Mouse (Mus musculus): ENCODE measurements at regions not wholly inside any gene's neighbourhood (a gene's known extent, or its start where the extent isn't known, plus 50 kb on each side); places are given as distances from the start of the nearest gene placed in this dataset.

DNA sequence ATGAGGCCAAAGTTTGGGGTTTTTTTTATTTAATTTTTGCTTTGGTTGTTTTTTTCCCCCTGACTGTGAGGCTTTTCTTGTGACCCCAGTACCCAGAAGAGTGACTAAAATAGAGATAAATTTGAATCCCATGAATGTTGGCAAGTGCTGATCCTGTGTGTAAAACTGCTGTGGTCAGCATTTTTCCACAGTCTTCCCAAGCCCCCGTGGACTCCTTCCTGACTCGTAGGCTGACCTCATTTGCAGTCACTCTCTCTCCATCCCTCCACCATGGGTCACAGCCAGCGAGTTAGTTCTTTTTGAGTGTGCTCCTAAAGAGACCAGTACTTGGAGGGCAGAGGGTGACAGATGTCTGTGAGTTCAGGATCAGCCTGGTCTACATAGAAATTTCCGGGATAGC lies 72.5 kb upstream of the Gadd45a start:
- no peaks in the 10 kb centered on the region for H3K36me3 ChIP-seq (ENCODE audit: insufficient read depth, low read length)
- no peak for ATAC-seq (ENCODE audit: low FRiP score, low TSS enrichment)

DNA sequence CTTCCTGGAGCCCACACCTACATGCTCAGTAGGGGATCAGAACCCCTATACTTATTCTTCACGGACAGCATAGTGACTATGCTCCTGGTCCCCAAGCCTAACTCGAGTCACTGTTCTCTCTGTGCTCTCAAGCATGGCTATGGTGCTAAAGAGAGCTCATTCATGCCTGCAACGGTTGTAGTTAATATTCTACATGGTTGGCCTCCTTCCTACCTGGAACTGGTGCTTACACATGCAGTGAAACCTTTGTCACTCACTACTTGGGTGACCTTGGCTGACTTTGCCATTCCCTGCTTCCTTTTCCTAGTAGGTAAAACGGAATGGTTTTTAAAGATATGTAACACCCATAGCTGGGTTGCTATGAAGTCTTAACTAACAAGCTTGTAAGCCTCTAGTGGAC lies 70.3 kb upstream of the Gadd45a start:
- Histone ChIP-seq H3K27ac (ENCODE audit: low read length) (peak overlapping the region; percentile 81), H3K9ac (replicated peaks; ENCODE audit: low read length) (no peak overlapping the region), H3K27me3 (ENCODE audit: insufficient read depth, low read length) (no peaks in the 10 kb centered on the region), H3K9me3 (ENCODE audit: low read length) (no peaks in the 10 kb centered on the region), H3K36me3 (ENCODE audit: insufficient read depth, low read length) (no peaks in the 10 kb centered on the region), H3K4me2 (replicated peaks; ENCODE audit: low read depth, low read length) (no peak overlapping the region), H3K4me3 (ENCODE audit: low read length) (no peak overlapping the region), H3K4me1 (ENCODE audit: insufficient read depth, low read length) (peaks cover 14% of the 10 kb centered on the region; the same call in 1 of the 2 replicates)
- ATAC-seq (ENCODE audit: low FRiP score, low TSS enrichment), result peak; percentile 89
- 53% methylated on average over 4 of the region's 4 CpGs for WGBS

More for the DNA sequence above, 72.5 kb upstream of the Gadd45a start:
- Histone ChIP-seq H3K27me3 (ENCODE audit: insufficient read depth, low read length) (no peaks in the 10 kb centered on the region), H3K9me3 (ENCODE audit: low read length) (no peaks in the 10 kb centered on the region), H3K27ac (ENCODE audit: low read length) (no peak overlapping the region), H3K4me1 (ENCODE audit: insufficient read depth, low read length) (peaks cover 20% of the 10 kb centered on the region; the same call in 1 of the 2 replicates), H3K4me3 (ENCODE audit: low read length) (no peak overlapping the region), H3K9ac (replicated peaks; ENCODE audit: low read length) (no peak overlapping the region), H3K4me2 (replicated peaks; ENCODE audit: low read depth, low read length) (no peak overlapping the region)
- 48% methylated on average over 4 of the region's 4 CpGs for WGBS

- H3K9me3 ChIP-seq (ENCODE audit: low read length), result no peaks in the 10 kb centered on the region
- H3K4me1 ChIP-seq (ENCODE audit: insufficient read depth, low read length), result peaks cover 15% of the 10 kb centered on the region; the same call in 1 of the 2 replicates
- H3K27ac ChIP-seq (ENCODE audit: low read length), result no peak overlapping the region
- H3K27me3 ChIP-seq (ENCODE audit: insufficient read depth, low read length), result no peaks in the 10 kb centered on the region
- WGBS, result 87% methylated on average over 2 of the region's 2 CpGs
- H3K4me2 ChIP-seq (replicated peaks; ENCODE audit: low read depth, low read length), result no peak overlapping the region
- H3K4me3 ChIP-seq (ENCODE audit: low read length), result no peak overlapping the region
- no peak overlapping the region for H3K9ac ChIP-seq (replicated peaks; ENCODE audit: low read length)
- no peaks in the 10 kb centered on the region for H3K36me3 ChIP-seq (ENCODE audit: insufficient read depth, low read length)
- no peak for ATAC-seq (ENCODE audit: low FRiP score, low TSS enrichment)
Measured at GRCm38 (mm10) chr6:67106493-67106892, 69.2 kb upstream of the Gadd45a start.

DNA sequence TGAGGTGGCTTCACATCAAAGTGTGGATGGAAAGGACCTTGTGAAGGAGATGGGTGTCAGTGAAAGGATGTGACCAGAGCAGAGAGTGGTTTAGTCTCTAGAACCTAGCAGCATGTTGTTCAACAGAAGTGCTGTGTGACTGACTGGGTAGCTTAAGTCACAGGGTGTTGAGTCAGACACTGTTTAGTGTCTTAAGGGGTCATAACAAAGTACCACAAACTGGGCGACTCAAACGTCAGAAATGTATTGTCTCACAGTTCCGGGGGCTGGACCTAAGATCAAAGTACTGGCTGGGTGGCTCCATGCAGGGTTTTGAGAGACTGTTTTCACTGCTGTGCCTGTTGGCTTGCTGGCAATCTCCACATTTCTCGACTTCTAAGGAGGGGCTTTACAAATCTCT lies 68.1 kb upstream of the Gadd45a start:
- Histone ChIP-seq H3K9ac (replicated peaks; ENCODE audit: low read length) (no peak overlapping the region), H3K27me3 (ENCODE audit: insufficient read depth, low read length) (no peaks in the 10 kb centered on the region), H3K36me3 (ENCODE audit: insufficient read depth, low read length) (no peaks in the 10 kb centered on the region), H3K4me1 (ENCODE audit: insufficient read depth, low read length) (peaks cover 15% of the 10 kb centered on the region; the same call in 1 of the 2 replicates), H3K4me2 (replicated peaks; ENCODE audit: low read depth, low read length) (no peak overlapping the region), H3K27ac (ENCODE audit: low read length) (no peak overlapping the region), H3K4me3 (ENCODE audit: low read length) (no peak overlapping the region), H3K9me3 (ENCODE audit: low read length) (no peaks in the 10 kb centered on the region)
- 7% methylated on average over 4 of the region's 4 CpGs for WGBS
- no peak for ATAC-seq (ENCODE audit: low FRiP score, low TSS enrichment)

DNA sequence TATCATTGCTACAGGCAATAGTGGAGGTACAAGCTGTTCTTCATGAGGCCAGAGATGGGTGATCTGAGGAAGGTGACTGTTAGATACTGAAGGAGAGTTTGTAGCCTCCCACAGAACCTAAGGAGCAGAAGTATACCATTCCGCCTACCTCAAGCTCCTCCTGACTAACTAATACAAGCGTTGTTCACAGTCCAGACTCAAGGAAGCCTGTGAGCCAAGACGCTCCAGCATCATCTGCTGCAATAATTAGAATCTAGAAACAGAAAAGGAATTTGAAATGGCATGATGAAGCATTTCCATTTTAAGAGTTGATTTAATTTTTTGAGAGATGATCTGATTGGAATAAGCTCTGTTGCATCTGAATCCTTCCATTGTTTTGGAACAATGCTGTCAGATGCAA lies 66.9 kb upstream of the Gadd45a start:
- no peaks in the 10 kb centered on the region for H3K9me3 ChIP-seq (ENCODE audit: low read length)
- H3K36me3 ChIP-seq (ENCODE audit: insufficient read depth, low read length), result no peaks in the 10 kb centered on the region
- H3K4me1 ChIP-seq (ENCODE audit: insufficient read depth, low read length), result peaks cover 15% of the 10 kb centered on the region; the same call in 1 of the 2 replicates
- ATAC-seq (ENCODE audit: low FRiP score, low TSS enrichment), result no peak
- no peak overlapping the region for H3K4me2 ChIP-seq (replicated peaks; ENCODE audit: low read depth, low read length)
- H3K27ac ChIP-seq (ENCODE audit: low read length), result no peak overlapping the region
- no peaks in the 10 kb centered on the region for H3K27me3 ChIP-seq (ENCODE audit: insufficient read depth, low read length)
- H3K4me3 ChIP-seq (ENCODE audit: low read length), result no peak overlapping the region
- no peak overlapping the region for H3K9ac ChIP-seq (replicated peaks; ENCODE audit: low read length)
- 89% methylated on average over 3 of the region's 3 CpGs for WGBS

DNA sequence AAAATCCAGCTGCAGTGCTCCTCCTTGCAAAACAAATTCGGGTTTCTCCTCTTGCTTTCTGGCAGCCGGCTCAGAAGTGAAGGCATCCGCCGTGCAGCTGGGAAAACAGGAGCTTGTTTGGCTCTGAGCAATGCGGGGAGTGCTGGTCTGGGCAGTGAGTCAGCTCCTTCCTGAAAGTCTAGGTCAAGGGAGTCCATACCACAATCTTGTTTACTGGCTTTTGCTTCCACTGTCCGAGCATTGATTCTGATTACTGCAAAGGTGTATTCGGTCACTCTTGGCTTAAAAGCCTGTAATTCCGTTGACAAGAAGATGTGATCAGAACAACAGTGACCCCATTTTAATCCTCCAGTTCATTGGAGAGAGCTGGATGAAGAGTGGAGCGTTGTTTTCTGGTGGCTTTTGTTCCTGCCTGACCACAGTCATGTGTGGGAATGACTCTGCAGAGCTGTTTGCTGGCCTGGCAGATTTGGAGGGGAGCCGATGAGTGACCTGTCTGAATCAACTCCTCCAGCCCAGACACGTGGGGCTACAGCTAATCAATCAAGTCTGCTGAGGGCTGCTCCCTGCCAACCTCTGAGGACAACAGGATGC lies 65.4 kb upstream of the Gadd45a start:
- H3K9ac ChIP-seq (replicated peaks; ENCODE audit: low read length), result peak overlapping the region; percentile 41; the same call in 1 of the 2 replicates
- no peak overlapping the region for H3K4me3 ChIP-seq (ENCODE audit: low read length)
- peak overlapping the region; percentile 17; the same call in 1 of the 2 replicates for H3K4me2 ChIP-seq (replicated peaks; ENCODE audit: low read depth, low read length)
- peaks cover 15% of the 10 kb centered on the region; the same call in 1 of the 2 replicates for H3K4me1 ChIP-seq (ENCODE audit: insufficient read depth, low read length)
- no peaks in the 10 kb centered on the region for H3K9me3 ChIP-seq (ENCODE audit: low read length)
- no peaks in the 10 kb centered on the region for H3K27me3 ChIP-seq (ENCODE audit: insufficient read depth, low read length)
- H3K36me3 ChIP-seq (ENCODE audit: insufficient read depth, low read length), result no peaks in the 10 kb centered on the region
- H3K27ac ChIP-seq (ENCODE audit: low read length), result peak overlapping the region; percentile 79
- ATAC-seq (ENCODE audit: low FRiP score, low TSS enrichment), result peak; percentile 81; the same call in 1 of the 2 replicates
- WGBS, result 24% methylated on average over 11 of the region's 11 CpGs

- no peak overlapping the region for H3K27ac ChIP-seq (ENCODE audit: low read length)
- WGBS, result 67% methylated on average over 4 of the region's 4 CpGs
- peak; percentile 72 for ATAC-seq (ENCODE audit: low FRiP score, low TSS enrichment)
- peaks cover 13% of the 10 kb centered on the region; the same call in 1 of the 2 replicates for H3K4me1 ChIP-seq (ENCODE audit: insufficient read depth, low read length)
- H3K9me3 ChIP-seq (ENCODE audit: low read length), result no peaks in the 10 kb centered on the region
- no peak overlapping the region for H3K9ac ChIP-seq (replicated peaks; ENCODE audit: low read length)
- H3K4me2 ChIP-seq (replicated peaks; ENCODE audit: low read depth, low read length), result peak overlapping the region; percentile 17; the same call in 1 of the 2 replicates
- no peak overlapping the region for H3K4me3 ChIP-seq (ENCODE audit: low read length)
- H3K27me3 ChIP-seq (ENCODE audit: insufficient read depth, low read length), result no peaks in the 10 kb centered on the region
- H3K36me3 ChIP-seq (ENCODE audit: insufficient read depth, low read length), result no peaks in the 10 kb centered on the region
Measured at GRCm38 (mm10) chr6:67102014-67102413, 64.8 kb upstream of the Gadd45a start.

DNA sequence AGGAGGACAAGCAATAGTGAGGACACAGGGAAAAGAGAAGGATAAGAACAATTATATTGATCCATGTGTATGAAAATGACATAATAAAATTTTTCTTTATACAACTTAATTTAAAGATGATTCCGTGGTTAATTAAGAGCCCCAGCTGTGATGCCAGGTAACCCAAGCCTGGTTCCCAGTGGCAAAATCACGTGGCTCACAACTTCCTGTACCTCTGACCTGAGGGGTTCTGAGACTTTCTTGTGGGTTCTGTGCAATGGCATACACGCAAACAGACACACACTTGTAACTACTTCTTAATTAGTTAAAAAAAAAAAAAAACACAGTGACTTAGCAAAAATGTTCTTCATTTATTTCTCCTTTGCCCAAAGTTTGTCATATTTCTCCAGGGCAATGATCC lies 57.2 kb upstream of the Gadd45a start:
- 81% methylated on average over 3 of the region's 3 CpGs for WGBS
- Histone ChIP-seq H3K4me2 (replicated peaks; ENCODE audit: low read depth, low read length) (no peak overlapping the region), H3K9ac (replicated peaks; ENCODE audit: low read length) (no peak overlapping the region), H3K27me3 (ENCODE audit: insufficient read depth, low read length) (no peaks in the 10 kb centered on the region), H3K4me3 (ENCODE audit: low read length) (no peak overlapping the region), H3K27ac (ENCODE audit: low read length) (no peak overlapping the region), H3K4me1 (ENCODE audit: insufficient read depth, low read length) (no peaks in the 10 kb centered on the region), H3K9me3 (ENCODE audit: low read length) (no peaks in the 10 kb centered on the region), H3K36me3 (ENCODE audit: insufficient read depth, low read length) (no peaks in the 10 kb centered on the region)
- ATAC-seq (ENCODE audit: low FRiP score, low TSS enrichment), result no peak

- WGBS, result 76% methylated on average over 1 of the region's 1 CpGs
- H3K4me3 ChIP-seq (ENCODE audit: low read length), result no peak overlapping the region
- H3K27ac ChIP-seq (ENCODE audit: low read length), result no peak overlapping the region
- H3K4me2 ChIP-seq (replicated peaks; ENCODE audit: low read depth, low read length), result no peak overlapping the region
- H3K9ac ChIP-seq (replicated peaks; ENCODE audit: low read length), result no peak overlapping the region
- H3K4me1 ChIP-seq (ENCODE audit: insufficient read depth, low read length), result no peaks in the 10 kb centered on the region
- no peaks in the 10 kb centered on the region for H3K36me3 ChIP-seq (ENCODE audit: insufficient read depth, low read length)
- H3K27me3 ChIP-seq (ENCODE audit: insufficient read depth, low read length), result no peaks in the 10 kb centered on the region
- no peaks in the 10 kb centered on the region for H3K9me3 ChIP-seq (ENCODE audit: low read length)
- no peak for ATAC-seq (ENCODE audit: low FRiP score, low TSS enrichment)
Measured at GRCm38 (mm10) chr6:67093128-67093527, 55.9 kb upstream of the Gadd45a start.

DNA sequence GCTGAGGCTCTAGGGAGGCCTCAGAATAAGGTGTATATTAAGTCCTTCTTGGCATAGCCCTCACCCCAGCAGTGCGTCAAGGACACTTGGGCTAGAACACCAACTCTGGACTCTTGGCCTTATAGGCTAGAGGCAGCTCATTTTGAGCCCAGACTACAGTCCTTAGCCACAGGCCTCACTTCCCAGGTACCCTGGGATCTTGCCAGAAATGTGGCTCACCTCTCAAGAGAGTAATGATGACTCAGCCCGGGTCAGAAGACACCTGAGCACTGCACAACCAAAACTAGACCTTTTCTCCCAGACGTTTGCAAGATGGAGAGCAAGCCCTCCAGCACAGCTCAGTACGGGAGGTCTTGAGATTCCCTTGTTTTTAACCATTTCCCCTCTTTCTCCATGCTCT lies 52.9 kb upstream of the Gadd45a start:
- no peak for ATAC-seq (ENCODE audit: low FRiP score, low TSS enrichment)
- H3K4me1 ChIP-seq (ENCODE audit: insufficient read depth, low read length), result no peaks in the 10 kb centered on the region
- no peak overlapping the region for H3K9ac ChIP-seq (replicated peaks; ENCODE audit: low read length)
- no peak overlapping the region for H3K27ac ChIP-seq (ENCODE audit: low read length)
- H3K36me3 ChIP-seq (ENCODE audit: insufficient read depth, low read length), result no peaks in the 10 kb centered on the region
- 79% methylated on average over 4 of the region's 4 CpGs for WGBS
- H3K27me3 ChIP-seq (ENCODE audit: insufficient read depth, low read length), result no peaks in the 10 kb centered on the region
- no peak overlapping the region for H3K4me3 ChIP-seq (ENCODE audit: low read length)
- no peak overlapping the region for H3K4me2 ChIP-seq (replicated peaks; ENCODE audit: low read depth, low read length)
- H3K9me3 ChIP-seq (ENCODE audit: low read length), result no peaks in the 10 kb centered on the region

All from kidney, embryonic 16.5 days (tissue).